Mouse (Mus musculus): ENCODE results near the gene Fam19a5. TPM values are rescaled to one million over a fixed set of nuclear protein-coding genes. Genes with fewer than 3 reads are reported as not detected.

The Fam19a5 gene
- 1 to 10 TPM; 4.7 to 6.3 (median 5.6) TPM for total RNA-seq (2022)

DNA sequence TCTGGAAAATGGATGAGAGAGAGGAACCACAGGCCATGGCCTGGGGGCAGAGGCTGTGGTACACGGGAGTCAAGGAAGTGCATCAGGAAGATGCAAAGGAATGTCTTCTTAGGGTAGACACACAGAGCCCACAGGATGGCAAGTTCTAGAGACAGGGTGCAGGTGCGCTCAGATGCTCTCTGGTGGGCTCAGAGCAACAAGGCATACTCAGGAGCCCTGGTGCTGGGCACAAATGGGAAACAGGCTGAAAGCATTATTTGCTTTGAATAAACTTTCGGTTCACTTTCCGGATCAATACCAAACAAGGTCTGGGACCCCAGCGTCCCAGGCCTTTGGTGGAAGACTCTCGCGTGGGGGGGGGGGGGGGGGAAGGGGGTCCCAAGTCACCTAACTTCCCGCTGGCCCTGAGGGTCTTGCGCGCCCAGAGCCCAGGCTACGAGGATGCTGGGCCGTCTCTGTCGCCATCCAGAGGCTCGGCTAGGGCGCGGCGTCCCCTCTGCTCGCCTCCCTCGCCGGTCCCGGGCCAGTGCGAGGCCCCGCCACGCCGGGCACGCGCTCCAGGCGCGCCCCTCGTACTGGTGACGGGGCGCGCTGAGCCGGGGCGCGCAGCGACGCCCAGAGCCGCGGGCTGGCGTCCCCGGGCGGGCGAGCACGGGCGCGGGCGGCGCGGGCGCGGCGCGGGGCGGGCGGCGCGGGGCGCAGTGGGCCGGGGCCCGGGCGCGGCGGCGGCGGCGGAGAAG lies at the start of gene Fam19a5:
Gene Fam19a5, plus strand, starts transcription at position 701 of the 740 bp plus-strand sequence.
- DNase-seq (ENCODE audit: low spot score), result no peak

DNA sequence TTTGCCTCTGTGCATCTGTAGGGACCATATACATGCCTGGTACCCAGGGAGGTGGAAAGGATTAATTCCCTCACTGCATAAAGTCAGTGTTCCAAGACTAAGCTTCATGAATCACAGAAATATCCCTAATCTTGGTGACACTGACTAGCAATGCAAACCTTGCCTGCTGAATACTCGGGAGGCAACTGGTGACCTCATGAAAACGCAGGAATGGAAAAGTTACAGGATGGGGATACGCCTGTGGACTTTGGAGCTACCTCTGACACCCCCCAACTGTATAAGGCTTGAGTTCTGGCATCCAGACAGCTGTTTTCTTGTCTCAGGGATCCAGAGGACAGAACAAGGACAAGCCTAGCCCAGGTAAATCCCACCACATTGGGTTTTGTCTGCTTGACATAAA lies 42.4 kb upstream of the Fam19a5 start:
- DNase-seq (ENCODE audit: low spot score), result no peak

DNA sequence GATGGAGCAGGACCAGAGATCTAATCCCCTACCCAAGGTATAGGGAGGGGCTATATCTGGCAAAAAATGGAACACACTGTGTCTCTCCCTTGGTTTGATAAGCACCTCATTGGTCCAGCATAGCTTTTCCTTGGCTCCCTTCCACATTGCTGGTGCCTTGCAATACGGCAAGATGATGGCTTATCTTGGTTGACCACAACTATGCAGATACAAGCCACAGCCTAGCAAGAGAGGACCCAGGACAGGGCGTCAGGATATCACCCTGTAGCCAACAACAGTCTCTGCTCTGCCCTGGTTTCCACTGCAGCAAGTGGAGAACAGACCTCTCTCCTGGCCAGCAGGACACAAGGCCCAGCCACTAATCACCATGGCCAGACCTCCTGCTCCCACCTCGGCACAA lies 36.8 kb upstream of the Fam19a5 start:
- no peak for DNase-seq (ENCODE audit: low spot score)

DNA sequence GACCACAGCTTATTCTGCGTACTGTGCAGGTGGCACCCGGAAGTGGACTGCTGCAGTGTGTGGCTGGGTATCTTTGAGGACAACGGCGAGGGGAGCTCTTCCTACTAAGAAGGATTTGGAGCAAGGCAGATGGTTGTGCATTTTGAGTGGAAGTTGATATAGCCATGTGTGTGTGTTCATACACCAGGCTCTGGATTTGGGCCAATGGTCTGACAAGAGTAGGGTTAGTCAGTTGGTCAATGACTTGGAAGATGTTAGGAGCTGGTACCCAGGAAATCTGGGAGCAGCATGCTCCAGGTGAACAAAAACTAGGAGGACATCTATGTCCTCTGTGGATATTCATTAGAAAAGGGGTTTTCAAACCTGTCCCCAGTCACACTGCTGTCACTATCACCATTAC lies 33.2 kb upstream of the Fam19a5 start:
- DNase-seq (ENCODE audit: low spot score), result no peak

DNA sequence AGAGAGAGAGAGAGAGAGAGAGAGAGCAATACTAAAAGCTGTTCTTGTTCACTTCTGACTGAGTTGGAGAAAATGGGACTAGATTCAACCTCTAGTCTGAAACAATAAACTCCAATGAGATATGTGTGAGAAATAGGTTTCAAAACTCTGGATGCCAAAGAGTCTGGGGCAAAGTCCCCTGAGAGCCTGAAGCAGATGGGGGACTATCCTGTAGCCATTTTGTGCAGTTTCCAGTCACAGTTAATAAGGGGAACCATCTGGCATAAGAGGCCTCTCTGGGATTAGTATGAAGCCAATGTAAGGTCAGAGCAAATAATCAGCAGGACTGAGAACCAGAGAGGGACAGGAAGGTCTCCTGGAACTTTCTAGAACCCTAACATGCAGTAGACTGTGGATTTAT lies 25.9 kb upstream of the Fam19a5 start:
- no peak for DNase-seq (ENCODE audit: low spot score)

DNA sequence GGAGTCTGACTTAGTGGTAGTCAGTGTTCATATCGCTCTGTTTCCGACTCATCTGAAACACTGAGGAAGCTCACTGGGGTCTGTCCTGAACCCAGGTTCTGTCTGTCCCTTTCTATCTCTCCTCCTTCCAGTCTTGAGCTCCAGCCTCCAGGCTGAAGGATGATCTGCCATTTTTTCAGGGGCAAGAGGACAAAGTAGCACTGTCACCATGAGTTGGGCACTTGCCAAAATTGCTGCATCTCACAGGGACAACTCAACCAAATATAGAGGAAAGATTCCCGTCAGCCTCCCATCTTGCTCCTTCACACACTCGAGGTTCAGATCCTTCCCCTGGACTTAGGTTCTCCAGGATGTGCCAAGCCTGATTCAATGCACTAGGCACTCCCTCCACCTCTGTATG lies 14.8 kb upstream of the Fam19a5 start:
- DNase-seq (ENCODE audit: low spot score), result no peak

DNA sequence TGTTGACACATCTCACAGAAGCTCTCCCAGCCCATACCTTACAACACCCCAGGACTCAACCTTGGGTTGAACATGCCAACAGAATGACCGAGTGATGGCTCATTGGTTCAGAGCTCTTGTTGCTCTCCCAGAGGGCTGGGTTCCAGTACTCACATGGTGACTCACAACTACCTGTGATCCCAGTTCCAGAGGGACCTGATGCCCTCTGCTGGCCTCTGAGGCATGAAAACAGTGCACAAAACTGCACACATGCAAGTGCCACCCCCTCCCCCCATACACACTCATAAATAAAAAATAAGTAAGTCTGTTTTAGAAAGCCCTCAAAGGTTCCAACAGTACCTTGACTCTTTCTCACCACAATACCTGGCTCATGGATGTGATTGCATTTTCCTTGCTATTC lies 2.4 kb upstream of the Fam19a5 start:
- DNase-seq (ENCODE audit: low spot score), result no peak

DNA sequence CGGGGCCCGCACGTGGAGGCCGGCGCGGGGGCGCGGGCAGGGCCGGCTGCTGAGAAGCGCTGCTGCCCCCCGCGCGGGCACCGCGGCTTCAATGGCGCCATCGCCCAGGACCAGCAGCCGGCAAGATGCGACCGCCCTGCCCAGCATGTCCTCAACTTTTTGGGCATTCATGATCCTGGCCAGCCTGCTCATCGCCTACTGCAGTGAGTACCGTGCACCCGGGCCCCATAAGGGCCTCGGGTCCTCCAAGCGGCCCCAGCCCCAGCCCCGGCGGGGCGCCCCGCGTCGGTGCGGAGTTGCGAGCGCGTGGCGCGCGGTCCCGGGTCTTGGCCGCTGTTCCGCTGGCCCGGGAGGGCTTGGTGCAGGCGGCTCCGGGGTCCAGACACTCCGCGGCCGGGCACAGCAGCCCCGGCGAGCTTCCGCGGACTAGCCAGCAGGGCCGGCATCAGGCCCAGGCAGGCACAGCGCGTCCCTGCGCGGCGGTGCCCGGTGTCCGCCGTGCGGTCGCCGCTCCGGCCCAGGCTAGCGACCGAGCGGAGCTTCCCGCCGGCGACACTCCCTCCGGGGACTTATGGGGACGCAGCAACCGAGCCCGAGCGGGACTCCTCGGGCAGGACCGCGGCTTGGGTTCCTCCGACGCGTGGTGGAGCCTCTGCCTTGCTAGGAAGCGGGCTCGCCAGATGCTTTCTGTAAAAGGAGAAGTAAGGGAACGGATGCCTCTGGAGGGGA lies 466 bp downstream of the Fam19a5 start:
- no peak for DNase-seq (ENCODE audit: low spot score)

DNA sequence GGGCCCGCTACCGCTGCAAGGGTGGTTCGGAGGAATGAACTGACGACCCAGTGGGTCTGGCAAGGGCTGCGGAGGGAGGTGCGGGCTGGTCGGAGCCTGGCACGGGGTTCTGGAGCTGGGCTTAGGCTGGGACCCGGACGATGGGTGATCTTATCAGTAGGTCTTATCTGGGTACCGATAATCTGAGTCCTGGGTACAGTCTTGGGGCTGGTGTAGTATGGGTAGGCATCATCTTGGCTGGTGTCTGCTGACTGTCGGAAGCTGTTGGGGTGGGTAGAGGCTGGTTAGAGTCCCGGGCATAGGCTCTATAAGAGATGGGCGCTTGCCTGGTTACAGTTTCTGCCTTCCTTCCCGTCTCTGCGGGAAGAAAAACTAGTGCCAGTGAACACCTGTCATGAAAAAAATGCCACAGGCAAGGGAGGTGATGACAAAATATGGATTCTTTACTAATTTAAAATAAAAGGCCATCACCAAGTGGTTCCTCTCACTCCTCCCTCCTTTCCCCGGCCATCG lies 1.1 kb downstream of the Fam19a5 start:
- no peak for DNase-seq (ENCODE audit: low spot score)

DNA sequence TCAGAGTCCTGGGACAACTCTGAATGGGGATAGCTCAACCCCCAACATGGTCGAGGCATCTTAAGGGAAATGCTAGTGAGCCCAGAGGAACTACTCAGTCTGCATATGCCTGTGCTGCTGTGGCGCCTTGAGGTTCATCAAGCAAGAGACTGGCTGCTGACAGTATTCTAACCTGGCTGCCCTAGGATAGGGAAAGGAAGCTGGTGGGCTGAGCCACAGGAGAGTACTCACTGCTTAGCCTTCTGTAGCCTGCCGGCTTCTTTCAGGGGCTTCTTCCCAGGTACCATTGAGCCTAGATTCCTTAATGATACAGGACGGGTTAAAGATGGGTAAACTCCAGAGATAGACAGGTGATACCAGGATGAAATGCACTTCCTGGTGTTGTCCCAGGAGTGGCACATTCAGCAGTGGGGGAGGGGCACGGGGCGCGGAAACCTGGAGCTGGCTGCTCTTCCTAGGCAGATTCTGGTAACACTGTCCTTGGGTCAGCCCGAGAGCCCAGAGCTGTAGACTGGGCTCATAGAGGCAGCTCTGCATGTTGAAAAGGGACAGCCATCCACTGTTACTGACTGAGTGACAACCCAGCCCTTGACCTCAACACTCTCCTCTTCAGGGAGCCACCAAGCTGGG lies 1.7 kb downstream of the Fam19a5 start:
- DNase-seq (ENCODE audit: low spot score), result no peak

DNA sequence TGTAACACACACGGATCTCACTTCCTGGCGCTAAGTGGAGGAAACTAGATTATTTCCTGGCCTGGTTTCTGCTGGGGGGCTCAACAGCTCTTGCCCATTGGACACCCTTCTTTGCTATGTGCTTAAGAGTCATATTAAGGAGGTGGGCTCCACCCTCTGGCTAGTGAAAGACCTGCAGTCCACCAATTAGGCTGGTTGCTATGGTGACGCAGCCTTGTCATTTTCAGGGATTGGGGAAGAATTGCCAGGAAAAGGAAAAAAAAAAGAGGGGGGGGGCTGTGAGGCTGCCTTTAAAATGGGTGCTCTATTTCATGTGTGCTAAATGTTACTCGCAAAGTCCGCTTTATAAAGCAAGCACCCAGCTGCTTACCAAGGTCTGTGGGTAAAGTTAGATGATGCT lies 2.9 kb downstream of the Fam19a5 start:
- DNase-seq (ENCODE audit: low spot score), result no peak

DNA sequence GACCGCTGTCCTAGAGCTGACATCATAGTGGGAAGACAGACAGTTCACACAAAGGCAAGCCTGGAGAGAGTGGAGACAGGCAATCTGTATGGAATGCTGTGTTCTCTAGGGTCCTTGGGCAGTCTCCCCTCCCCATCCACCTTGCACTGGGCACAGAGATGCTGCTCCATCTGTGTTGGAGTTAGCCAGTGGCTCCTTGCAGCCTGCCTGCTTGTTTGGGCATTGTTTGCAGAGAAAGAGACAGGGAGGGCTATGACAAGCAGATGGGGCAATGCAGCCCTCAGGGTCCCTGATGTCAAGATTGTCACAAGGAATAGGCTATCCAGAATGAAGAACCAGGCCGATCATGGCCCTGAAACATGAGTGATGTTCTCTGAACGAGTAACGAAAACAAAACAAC lies 5.6 kb downstream of the Fam19a5 start:
- DNase-seq (ENCODE audit: low spot score), result no peak

DNA sequence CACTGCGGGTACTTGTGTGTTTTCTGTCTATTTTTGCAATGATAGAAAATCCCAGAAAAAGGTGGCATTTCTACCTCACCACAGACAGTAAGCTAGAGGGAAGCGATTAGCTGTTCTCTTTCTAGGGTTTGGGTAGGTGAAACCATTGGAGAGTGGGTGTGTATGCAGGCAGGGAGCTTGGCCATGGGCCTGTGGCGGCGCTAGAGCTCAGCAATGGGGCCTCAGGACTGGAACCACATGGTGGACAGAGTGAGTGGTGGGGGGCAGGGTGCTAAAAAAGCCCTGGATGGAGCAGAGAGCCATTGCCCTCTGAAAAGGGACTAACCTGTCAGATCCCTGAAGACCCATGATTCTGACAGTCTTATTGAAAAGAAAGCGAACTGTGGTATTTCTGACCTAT lies 6.7 kb downstream of the Fam19a5 start:
- no peak for DNase-seq (ENCODE audit: low spot score)

DNA sequence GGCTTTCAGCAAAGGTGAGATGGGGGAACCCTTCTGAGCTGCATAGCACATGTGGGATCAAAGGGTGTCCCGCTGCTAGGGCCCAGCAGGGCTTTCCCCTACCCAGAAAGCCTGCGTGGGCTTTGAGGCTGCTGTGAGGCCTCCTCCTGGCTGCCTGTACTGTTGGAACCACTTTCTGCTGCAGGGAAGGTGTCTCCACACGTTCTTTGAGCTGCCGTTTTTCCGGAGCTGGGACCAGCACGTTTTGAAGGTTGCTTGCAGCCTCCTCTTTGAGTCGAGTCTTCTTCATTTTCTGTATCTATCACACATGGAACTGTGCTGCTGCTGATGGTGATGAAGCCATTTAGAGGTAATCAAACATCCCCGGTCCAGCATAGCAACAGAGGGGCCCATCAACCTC lies 7.5 kb downstream of the Fam19a5 start:
- DNase-seq (ENCODE audit: low spot score), result no peak

DNA sequence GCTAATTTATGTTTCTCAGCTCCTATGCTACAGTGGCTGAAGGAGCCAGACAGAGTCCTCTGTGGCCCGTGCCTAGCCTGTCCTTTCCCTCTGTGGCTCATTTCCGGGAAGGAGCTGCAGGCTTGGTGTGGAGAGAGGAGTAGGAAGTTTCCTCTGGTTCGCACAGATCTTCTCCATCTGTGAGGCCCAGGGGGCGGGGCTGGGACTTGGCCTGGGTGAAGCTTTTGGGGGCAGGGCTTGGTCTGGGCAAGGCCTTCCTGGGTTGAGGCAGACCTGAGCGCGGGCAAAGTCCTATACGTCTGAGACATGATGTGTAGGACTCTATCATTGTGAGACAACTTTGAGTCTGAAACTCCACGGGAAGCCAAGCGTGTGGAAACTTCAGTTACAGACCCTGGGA lies 11.7 kb downstream of the Fam19a5 start:
- no peak for DNase-seq (ENCODE audit: low spot score)

DNA sequence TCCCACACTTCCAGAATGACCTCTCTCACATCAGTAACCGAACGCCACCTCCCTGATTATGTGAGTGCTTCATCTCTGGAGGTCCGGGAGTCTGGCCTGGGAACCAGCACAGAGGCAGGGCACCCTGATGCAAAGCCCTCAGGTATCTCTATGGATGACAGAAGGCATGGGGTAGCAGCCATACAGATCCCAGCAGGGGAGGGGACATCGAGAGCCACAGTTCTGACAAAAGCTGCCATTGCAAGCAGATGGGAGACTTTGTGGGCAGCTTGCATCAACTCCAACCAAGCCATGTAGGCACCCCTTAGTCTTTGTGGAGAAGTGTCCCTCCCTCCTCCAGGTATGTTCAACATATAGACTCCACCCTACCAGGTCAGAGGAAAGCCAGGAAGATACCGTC lies 20.2 kb downstream of the Fam19a5 start:
- no peak for DNase-seq (ENCODE audit: low spot score)

DNA sequence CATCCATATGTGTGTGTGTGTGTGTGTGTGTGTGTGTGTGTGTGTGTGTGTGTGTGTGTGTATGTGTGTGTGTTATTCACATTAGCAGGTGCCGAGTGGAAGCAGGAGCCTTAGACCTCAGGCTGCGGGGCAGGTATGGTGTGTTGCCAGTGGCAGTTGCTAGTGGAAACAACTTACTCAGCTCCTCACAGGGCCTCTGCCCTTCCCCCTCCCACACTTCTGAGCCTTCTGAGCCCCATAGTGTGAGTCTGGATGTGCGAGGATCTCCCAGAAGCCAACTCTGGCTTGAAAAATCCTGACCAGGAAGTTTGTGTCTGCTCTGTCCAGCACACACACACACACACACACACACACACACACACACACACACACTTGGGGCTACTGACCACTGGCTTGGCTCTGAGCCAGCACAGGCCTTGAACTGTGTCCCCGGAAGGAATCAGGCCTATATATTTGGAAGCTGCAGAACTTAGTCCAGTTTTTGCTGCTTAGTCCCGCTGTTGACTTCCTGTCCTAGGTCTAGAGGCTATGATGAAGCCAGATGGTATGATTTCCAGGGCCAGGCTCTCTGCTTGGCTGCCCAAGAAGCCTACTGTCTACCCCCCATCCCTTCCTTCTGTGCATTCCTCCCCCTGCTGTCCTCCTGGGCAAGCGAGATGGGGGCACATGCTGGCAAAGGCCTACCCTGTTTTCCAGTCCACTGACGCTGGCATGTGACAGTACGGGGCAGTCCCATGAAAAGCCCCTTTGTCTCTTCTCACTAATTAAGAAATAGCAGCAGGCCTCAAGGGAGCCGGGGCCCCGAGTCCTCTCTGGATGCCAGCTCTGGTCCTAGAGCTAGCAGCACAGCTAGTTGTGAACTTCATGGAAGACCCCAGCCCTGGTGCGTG lies 22.2 kb downstream of the Fam19a5 start:
- no peak for DNase-seq (ENCODE audit: low spot score)

DNA sequence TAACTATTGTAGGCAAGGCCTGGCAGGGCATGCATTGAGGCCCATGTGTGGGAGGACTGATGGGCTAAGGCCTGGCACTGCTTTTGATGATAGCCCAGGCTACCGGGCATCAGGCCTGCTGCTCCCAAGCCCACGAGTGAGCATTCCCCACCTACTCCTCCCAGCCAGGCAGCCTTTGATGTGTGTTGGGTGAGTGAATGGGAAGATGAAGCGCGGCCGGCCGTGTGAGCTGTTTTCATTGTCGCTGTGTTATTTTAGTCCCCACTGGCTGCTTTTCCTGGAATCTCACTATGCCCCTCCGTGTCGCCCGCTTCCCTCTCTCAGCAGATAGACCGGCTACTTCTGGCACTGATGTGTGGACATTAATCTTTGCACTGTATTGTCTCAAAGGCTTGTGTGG lies 26.1 kb downstream of the Fam19a5 start:
- no peak for DNase-seq (ENCODE audit: low spot score)

DNA sequence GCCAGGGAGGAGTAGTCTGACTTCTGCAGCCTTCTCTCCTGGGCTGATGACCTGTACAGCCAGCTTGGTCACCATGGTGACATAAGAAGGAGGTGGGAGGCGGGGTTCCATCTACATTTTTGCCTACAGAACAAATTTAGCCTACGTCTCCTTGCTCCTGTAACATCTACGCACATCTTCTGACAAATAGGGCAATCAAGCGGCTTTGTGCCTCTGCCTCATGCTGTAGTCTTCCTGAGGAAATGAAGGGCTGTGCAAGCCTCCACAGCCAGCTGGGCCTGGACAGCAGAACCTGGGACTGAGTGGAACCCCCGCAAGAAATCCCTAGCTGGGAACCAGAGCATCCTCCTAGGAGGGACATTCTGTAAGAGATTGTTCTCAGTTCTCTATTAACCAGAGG lies 35.8 kb downstream of the Fam19a5 start:
- no peak for DNase-seq (ENCODE audit: low spot score)

DNA sequence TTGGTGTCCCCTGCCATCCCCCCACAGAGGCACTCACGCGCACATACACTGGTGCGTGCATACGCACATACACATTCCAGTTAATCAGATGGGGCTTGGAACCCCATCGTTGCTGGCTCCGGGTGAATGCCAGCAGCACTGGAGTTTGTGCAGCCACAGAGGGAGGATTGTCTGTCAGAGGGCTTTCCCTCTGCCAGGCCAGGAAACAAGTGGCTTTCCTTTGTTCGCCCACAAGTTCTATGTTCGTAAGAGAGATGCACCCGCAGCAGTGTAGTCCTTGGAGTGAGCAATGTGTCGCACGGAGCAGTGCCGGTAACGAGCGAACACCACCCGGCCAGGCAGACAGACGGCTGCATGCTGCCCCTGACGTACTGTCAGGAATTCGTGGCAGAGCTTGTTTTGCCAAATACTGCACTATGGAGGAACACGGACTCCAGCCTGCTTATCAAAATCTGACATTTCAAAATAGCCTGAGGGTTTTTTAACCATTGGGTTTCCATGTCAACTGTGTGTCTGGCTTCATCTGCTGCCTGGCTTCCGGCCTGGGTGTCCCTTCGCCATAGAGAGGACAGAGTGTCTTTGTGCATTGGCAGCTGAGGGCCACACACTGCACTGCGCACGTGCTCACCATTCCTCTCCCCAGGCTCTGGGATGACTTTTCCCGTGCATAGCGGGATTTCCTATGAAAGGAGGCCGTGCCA lies 40.0 kb downstream of the Fam19a5 start:
- no peak for DNase-seq (ENCODE audit: low spot score)

DNA sequence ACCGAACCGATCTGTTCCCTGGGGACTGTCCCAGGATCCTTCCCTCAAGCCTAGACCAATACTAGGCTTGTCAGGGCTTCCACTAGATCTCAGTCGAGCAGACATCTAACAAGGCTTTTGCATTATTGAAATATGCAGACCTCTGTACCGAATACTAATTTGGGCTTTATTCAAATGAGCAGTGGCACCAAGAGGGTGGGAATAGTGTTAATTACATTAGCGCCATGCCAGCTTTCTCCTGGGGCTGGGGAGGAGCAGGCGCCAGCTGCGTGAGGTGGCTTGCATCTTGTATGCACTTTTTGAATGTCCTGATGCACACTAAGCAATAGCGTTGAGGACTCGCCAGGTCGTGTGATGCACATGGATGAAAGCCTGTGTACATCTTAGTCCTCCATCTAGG lies 46.9 kb downstream of the Fam19a5 start:
- DNase-seq (ENCODE audit: low spot score), result no peak
